Mouse (Mus musculus) ovary, postnatal 14 days (tissue): Measurements from ENCODE around the gene Nipa1.

Experiments used
- DNase-seq: peaks from one replicate; pipeline ENCODE4 v3.0.0; 2022; ENCODE audit warnings: low spot score

Gene Nipa1

DNA sequence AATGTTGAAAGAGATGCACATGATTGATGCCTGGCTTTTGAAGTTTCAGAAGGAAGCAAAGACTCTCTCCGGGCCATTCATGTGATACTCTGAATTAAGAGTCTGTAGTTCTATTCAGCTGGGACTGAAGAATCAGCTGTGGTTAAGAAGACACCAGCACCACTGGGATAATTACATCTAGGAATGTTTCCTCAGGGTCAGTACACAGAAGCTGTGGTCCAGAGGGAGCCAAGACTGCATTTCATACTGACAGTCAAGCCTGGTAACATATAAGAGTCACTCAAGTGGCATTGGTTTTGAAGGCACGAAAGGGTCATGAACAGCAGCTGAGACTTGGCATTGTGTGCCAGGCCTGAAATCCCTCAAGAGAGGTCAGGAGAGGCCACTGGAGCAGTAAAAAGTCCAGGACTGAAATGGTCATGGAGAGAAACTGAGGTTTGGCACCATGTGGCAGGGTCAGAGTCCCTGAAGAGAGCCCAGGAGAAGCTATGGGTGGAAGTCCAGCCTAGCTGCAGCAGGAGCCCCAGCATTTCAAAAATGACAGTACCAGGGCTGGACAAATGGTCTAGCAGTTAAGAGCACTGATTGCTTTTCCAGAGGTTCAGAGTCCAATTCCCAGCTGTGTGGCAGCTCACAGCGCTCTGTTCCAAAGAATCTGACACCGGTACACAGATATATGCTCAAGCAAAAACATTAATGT is 9.3 kb downstream of the Nipa1 start:
- no peak for DNase-seq

DNA sequence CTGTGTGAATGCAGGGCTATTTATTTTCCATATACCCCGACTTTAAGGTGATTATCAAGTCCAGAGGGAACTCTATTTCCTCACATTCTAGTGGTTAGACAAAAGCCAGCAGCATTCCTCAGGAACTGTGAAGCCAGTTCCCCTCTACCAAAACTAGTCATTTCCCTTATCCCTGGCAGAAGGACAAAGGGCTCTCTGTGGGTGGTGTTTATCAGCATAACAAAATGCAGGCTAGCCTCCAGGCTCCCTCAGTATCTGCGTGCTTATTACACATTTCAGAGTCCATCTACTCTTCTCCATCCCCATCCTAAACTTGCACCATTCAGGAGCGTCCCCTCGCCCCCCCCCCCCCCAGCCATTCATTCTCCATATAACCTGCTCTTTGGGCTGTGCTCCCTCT is 20.8 kb downstream of the Nipa1 start:
- DNase-seq, result no peak

DNA sequence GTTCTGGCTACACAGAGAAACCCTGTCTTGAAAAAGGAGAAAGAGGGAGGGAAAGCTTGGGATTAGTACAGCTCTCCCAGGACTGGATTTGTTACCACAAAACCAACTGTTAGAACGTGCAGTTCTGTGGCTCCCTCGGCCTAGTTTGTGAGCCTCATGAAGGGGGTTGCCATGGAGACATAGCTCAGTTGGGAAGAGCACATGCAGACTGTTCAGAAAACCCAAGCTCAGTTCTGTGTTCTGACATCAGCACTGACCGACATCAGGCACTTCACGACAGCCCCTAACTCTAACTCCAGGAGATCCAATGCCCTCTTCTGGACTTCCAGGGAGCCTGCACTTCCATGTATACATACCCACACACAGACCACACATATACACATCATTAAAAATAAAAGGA is 24.7 kb downstream of the Nipa1 start:
- DNase-seq, result no peak

GRCm38 (mm10) chr7:55991858-55992257 is 27.9 kb downstream of the Nipa1 start:
- DNase-seq, result no peak

GRCm38 (mm10) chr7:55991129-55991528 is 28.6 kb downstream of the Nipa1 start:
- no peak for DNase-seq

DNA sequence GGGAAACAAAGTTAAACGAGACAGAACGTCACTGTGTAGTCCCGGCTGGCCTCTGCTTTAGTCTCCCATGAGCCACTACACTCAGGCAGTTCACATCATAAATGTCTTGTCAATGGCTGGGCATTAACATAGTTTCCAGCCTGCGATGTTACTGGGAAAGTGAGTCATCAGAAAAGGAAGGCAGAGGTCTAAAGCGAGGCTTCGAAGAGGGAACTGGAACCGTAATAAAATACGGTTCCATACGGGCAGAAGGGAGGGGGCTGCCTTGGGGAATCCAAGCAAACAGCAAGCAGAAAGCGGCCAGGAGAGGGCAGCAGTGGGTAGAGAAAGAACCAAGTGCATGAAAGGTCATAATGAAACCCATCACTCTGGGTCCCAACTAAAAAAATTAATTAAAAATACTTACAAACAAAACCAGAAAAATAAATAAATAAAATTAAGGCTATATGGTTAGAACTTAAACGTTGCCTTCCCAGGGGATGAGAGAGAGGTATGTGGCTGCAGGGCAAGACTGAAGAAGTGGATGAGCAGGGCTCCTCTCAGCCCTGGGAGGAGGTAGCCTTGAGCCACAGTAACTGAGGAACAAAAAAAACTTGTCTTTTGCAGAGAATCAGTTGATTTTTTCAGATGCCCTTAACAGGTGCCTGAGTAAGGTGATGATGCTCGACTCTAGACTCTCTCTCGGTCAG is 33.1 kb downstream of the Nipa1 start:
- peak; percentile 62 for DNase-seq

DNA sequence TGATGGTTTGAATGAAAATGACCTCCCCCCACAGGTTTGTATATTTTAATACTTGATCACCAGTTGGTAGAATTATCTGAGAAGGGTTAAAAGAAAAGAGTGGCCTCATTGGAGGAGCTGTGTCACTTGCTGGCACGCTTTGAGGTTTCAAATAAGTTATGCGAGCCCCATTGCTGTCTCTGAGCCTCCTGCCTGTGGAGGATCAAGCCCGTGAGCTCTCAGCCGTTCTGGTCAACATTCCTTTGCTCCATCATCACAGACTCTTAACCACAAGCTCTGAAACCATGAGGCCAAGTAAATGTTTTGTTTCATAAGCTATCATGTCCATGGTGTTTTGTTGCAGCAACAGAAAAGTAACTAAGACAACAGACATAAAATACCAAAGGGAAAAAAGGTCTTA is 35.0 kb downstream of the Nipa1 start:
- no peak for DNase-seq

DNA sequence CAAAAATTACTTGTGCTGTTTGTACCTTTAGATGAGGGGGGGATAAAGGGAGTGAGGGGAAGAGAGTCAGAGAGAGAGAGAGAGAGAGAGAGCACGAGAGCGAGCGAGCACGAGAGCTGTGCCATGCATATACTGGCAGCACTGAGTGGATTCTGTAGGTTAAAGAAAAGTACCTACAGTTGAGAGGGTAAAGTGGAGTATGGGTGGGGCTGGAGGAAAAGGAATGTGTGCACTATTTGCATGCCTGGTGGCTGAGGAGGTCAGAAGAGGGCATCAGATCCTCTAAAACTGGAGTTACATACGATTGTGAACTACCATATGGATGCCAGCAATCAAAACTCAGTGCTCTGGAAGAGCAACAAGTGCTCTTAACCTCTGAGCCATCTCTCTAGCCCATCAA is 36.6 kb downstream of the Nipa1 start:
- no peak for DNase-seq

DNA sequence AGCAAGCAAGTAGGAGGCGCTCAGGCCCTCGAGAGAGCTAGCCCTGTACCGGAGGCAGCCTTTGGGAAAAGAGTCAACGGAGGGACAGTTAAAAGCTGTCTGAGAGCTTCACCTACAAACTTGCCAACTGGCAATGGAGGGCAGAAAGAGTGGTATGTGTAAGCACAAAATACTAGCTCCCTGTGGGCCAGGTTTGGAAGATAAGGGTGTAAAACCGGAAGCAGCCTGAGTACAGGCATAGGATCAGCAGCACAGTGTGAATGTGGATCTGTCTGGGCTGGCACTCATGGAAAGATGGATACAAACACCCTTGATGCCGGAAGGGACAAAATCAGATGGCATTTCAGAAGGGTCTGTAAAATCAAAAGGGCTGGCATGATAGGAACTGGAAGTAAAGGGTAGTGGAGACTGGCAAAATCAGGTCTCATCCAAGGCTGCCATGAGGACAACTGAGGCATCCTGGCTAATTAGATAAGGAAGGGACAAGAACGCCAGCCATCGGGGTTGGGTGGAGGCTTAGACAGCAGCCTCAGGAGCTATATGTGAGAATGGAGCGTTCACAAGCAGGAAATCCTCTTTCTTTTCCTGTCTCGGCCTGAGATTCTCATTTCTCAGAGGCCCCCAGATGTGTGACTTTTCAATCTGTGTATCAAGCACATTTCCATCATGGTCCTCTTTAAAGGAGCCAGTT is 37.6 kb downstream of the Nipa1 start:
- no peak for DNase-seq

GRCm38 (mm10) chr7:55981511-55981910 is 38.2 kb downstream of the Nipa1 start:
- DNase-seq, result no peak

DNA sequence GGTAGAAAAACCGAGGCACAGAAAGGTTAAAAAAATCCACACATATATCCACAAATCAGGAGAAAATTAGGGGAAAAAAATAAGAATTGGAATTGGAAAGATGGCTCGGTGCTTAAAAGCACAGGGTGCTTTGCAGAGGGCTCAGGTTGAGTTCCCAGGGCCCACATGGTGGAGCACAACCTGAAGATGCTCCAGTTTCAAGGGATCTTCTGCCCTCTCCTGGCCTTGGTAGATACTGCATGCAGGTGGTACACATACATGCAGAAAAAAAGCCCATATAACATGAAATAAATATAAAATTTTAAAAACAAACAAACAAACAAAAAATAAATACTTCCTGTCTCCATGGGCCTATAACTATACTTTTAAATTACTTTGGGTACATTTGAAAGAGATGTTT is 45.3 kb downstream of the Nipa1 start:
- no peak for DNase-seq

GRCm38 (mm10) chr7:55969415-55969814 is 50.3 kb downstream of the Nipa1 start:
- no peak for DNase-seq

DNA sequence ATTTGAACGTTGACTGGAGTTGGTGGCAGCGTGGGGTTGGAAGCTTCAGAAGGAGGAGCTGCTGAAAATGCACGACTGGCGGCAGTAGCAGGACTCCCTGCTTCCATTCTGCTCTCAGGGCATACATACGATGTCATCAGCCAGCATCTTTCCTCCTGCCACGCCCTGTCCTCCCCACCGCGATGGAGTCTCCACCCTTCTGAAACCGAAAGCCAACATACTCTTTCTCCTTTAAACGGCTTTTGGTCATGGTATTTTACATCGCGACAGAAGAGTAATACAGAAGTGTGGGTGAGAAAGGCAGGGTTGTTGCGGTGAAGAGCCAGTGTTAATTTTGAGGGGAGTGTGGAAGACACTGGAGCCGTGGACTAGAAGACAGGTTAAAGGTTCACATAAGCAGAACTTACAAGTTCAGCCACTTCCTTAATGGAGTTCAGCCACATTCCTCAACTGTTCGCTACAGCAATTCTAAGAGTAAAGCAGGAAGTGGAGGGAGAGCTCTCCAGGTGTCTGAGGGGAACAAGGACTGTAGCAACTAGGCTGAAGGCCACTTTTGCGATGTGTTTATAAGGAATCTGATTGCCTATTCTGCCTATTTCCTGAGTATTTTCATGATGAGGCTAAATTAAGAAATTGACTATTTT is 51.4 kb downstream of the Nipa1 start:
- no peak for DNase-seq

GRCm38 (mm10) chr7:55966866-55967460 is 52.8 kb downstream of the Nipa1 start:
- DNase-seq, result no peak

GRCm38 (mm10) chr7:55962004-55962908 is 57.5 kb downstream of the Nipa1 start, which contains the start of gene Nipa2:
Gene Nipa2 (minus strand): TSS chr7:55962476.
- peak; percentile 91 for DNase-seq

GRCm38 (mm10) chr7:55960506-55960905 is 59.2 kb downstream of the Nipa1 start:
- DNase-seq, result no peak

DNA sequence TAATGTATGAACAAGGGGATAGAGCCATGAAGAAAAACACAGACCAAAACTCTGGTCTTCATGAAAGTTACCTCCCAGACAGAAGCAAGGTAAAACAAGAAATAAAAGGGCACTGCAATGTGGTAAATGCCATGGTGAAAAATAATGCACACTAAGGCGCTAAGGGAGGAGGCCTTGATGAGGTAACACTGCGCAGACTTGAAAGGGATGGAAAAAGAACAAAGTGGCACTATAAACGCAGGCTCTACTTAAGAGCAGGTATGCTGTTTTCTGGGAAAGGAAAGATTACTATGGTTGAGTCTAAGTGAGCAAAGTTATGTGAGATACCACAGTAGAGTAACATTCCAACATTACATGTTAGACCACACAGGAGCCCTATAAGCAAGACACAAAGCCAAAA is 60.0 kb downstream of the Nipa1 start:
- no peak for DNase-seq

DNA sequence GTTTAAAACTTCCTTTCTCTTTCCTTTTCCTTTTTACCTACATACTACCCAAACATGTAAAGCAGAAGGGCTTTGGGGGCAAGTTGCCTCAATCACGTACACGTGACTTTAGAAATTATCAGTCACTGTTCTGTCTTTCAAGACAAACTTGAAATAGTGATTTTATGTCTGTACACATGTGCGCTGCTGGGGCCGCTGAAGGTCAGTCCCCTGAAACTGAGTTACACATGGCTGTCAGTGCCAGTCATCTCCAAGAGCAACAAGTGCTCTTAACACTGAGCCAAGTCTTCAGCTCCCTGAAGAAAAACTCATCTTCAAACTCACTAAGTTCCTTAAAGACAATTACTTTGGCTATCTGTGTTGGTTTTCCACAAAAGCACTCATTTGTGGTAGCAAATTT is 61.8 kb downstream of the Nipa1 start:
- DNase-seq, result no peak

DNA sequence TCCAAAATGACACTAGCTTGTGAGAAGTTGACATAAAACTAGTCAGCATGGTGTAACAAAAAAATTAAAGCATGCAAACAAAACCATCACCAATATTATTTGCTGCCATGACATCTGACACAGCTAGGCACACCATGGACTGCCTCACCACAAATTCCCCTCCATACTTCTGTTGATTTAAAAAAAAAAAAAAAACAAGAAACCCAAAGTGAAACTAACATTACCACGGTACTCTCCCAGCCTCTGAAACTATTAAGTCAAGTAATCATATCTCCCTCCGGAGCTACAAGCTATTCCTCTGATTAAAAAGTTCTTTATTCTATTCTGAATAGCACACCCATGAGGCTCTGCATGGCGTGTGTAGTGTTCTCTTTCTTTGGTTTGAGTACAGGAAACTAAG is 62.6 kb downstream of the Nipa1 start:
- no peak for DNase-seq

GRCm38 (mm10) chr7:55956054-55956453 is 63.7 kb downstream of the Nipa1 start:
- no peak for DNase-seq

GRCm38 (mm10) chr7:55938341-55938740 is 81.4 kb downstream of the Nipa1 start:
- no peak for DNase-seq
